Mouse (Mus musculus) small intestine, adult 2 months (tissue): Measurements from ENCODE around the gene Sap18b.

Source experiments
- CTCF ChIP-seq: fragments of 200-500 bp; IDR thresholded peaks from 2 replicates; pipeline ENCODE4 v1.5.1; 2012; ENCODE audit warnings: low read depth, mild to moderate bottlenecking, control low read depth, inconsistent platforms, low read length, moderate library complexity, mixed read lengths; ENCODE audit not compliant: insufficient replicate concordance, insufficient read length; ENCODE audit errors: extremely low read depth
- POLR2A ChIP-seq: fragments of 200-500 bp; IDR thresholded peaks from 2 replicates; pipeline ENCODE4 v1.6.1; 2012; ENCODE audit warnings: low read depth, mild to moderate bottlenecking, control low read depth, inconsistent platforms, low read length, moderate library complexity

GRCm38 (mm10) chr8:95800353-95800752 is 24.8 kb upstream of the Sap18b start:
- no peak for TF ChIP-seq CTCF
- no peak for TF ChIP-seq POLR2A
